Mouse (Mus musculus) midbrain, embryonic 13.5 days (tissue): ENCODE measurements around the gene Pik3r2. TPM values are rescaled to one million over a fixed set of nuclear protein-coding genes. Genes with fewer than 3 reads are reported as not detected.
A peak's percentile ranks its signal among the peaks of the same experiment; 100 is the strongest.

ENCODE experiments used
- ATAC-seq: fragments of 200-750 bp; cut with Nextera tagmentation; 2 replicates; pipeline ENCODE4 v1.8.0; 2017; ENCODE audit warnings: mild to moderate bottlenecking, moderate TSS enrichment, moderate library complexity
- H3K27ac ChIP-seq: fragments of 300-500 bp; sonication (generic); 2 replicates; pipeline ENCODE4 v1.5.1; 2015; ENCODE audit warnings: inconsistent platforms, mild to moderate bottlenecking, moderate library complexity
- H3K27me3 ChIP-seq: fragments of 300-500 bp; sonication (generic); 2 replicates; pipeline ENCODE4 v1.6.1; 2015; ENCODE audit warnings: mild to moderate bottlenecking, inconsistent platforms
- H3K36me3 ChIP-seq: fragments of 300-500 bp; sonication (generic); 2 replicates; pipeline ENCODE4 v1.6.1; 2015; ENCODE audit warnings: mild to moderate bottlenecking, inconsistent platforms
- H3K4me1 ChIP-seq: fragments of 300-500 bp; sonication (generic); replicated peaks from 2 replicates; pipeline ENCODE4 v1.6.1; 2015; ENCODE audit warnings: inconsistent platforms
- H3K4me2 ChIP-seq: fragments of 300-500 bp; sonication (generic); replicated peaks from 2 replicates; pipeline ENCODE4 v1.6.1; 2015; ENCODE audit warnings: moderate library complexity, mild to moderate bottlenecking, inconsistent platforms
- H3K4me3 ChIP-seq: fragments of 300-500 bp; sonication (generic); replicated peaks from 2 replicates; pipeline ENCODE4 v1.5.1; 2015; ENCODE audit warnings: mild to moderate bottlenecking, inconsistent platforms
- H3K9ac ChIP-seq: fragments of 300-500 bp; sonication (generic); replicated peaks from 2 replicates; pipeline ENCODE4 v1.6.1; 2015; ENCODE audit warnings: mild to moderate bottlenecking, inconsistent platforms
- H3K9me3 ChIP-seq: fragments of 300-500 bp; sonication (generic); 2 replicates; pipeline ENCODE4 v1.6.1; 2016; ENCODE audit warnings: mild to moderate bottlenecking, inconsistent platforms
- WGBS: fragments of 180-500 bp; shearing (Covaris S2); methylation state at CpG from one replicate; pipeline ENCODE4 v1.1.7; 2015; 5-methylcytosine and 5-hydroxymethylcytosine counted together
- microRNA-seq: library from miRNA; unstranded; fragments of <30 nt; microRNA quantifications from one replicate; pipeline ENCODE4, GENCODE M21; 2016
- polyA plus RNA-seq: library from polyadenylated mRNA; unstranded; fragments of >200 nt; fragmentation: Nextera tagmentation; extraction: Ambion mirVana; gene quantifications from 2 replicates; pipeline ENCODE4 v1.2.1, GENCODE M21; 2015

Pik3r2 gene
- polyA plus RNA-seq, 1 experiment from 2014 or later = 87.2 TPM

DNA sequence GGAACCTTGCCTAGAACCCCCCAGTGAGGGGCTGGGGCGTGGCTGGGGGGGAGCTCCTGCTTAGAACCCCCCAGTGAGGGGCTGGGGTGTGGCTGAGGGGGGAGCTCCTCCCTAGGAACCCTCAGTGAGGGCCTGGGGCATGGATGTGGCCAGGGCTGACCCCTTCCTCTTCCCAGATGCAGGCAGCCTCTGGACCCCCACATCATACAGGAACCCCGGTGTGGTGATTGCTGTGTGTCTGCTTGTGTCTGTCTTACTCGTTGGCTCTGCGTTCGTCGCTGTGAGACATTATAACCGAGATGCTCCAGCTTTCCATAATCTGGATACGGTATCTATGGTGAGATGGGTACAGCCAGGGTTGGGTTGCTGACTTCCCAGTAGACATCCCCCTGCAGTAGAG, 54.9 kb downstream of the Pik3r2 start:
- Histone ChIP-seq H3K27ac (no peak overlapping the region), H3K4me1 (no peaks in the 10 kb centered on the region), H3K9me3 (no peaks in the 10 kb centered on the region), H3K27me3 (peaks cover 23% of the 10 kb centered on the region), H3K4me3 (no peak overlapping the region), H3K9ac (0 out of 2 replicates have a peak overlapping the region, but pooled peaks have one; percentile 14), H3K4me2 (no peak overlapping the region), H3K36me3 (no peaks in the 10 kb centered on the region)
- whole genome bisulfite sequencing = 81% methylated on average over 8 of the region's 8 CpGs
- no peak for ATAC-seq

DNA sequence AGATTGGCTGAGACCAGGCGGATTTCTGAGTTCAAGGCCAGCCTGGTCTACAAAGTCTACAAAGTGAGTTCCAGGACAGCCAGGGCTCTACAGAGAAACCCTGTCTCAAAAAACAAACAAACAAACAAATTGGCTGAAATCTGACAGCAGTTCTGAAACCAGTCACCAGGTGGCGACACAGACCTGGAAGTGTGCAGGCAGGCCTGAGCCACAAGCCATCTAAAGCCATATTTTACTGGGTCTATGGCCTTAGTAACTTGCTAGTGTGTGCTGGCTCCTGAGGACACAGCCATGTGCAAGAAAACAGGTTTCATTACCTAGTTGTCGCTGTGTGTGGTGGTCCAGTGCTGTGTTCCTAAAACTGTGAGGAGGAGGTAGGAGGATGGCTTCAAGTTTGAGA, 55.8 kb downstream of the Pik3r2 start:
- ATAC-seq = peak; percentile 70
- no peaks in the 10 kb centered on the region for H3K36me3 ChIP-seq
- no peaks in the 10 kb centered on the region for H3K9me3 ChIP-seq
- 4% methylated on average over 3 of the region's 3 CpGs for WGBS
- H3K4me1 ChIP-seq = no peaks in the 10 kb centered on the region
- no peak overlapping the region for H3K9ac ChIP-seq
- no peak overlapping the region for H3K4me2 ChIP-seq
- H3K4me3 ChIP-seq = no peak overlapping the region
- peaks cover 14% of the 10 kb centered on the region; the same call in 1 of the 2 replicates for H3K27me3 ChIP-seq
- no peak overlapping the region for H3K27ac ChIP-seq

DNA sequence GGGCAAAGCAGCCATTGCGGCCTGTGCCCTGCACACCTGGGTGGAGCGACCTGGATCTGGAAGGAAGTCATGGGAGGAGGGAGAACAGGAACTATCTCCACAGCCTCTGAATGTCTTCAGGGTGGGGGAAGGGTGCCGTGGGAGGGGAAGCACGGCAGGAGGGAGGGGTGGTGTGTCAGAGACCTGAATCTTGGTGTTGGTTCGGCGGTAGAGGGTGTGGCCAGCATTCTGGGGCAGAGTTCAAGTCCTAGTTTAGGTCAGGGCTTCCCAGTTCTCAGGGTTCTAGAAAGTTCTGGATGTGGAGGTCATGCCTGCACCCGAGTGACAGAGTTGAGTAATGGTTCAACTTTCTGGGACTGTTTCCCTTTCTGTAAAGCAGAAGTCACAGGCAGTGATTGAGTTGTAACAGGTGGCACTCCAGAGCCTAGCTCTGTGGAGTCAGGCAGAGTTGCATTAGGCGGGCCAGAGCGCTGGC, 56.7 kb downstream of the Pik3r2 start:
- no peak for ATAC-seq
- H3K27ac ChIP-seq = no peak overlapping the region
- no peak overlapping the region for H3K4me3 ChIP-seq
- WGBS = 73% methylated on average over 9 of the region's 9 CpGs
- no peaks in the 10 kb centered on the region for H3K36me3 ChIP-seq
- peaks cover 14% of the 10 kb centered on the region; the same call in 1 of the 2 replicates for H3K27me3 ChIP-seq
- H3K9me3 ChIP-seq = no peaks in the 10 kb centered on the region
- H3K9ac ChIP-seq = no peak overlapping the region
- no peak overlapping the region for H3K4me2 ChIP-seq
- H3K4me1 ChIP-seq = no peaks in the 10 kb centered on the region

DNA sequence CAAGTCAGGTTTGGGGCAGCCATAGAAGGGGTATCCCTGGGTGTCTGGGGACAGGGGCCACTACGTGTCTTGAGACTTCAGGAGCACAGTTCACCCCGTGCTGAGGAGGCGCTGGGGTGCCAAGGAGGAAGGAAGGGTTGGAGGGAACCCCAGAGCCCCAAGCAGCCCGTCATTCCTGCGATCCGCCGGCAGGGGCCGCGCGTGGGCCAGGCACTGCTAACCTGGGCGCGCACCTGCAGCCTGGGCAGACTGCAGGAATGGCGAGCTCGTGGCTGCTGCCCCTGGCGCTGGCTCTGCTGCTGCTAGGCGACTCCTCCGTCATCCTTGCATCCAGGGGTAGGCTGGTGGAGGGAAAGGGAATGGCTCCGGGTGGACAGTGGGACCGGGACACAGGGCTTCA, 58.2 kb downstream of the Pik3r2 start, which contains the start of gene Gm3336:
Gene Gm3336, plus strand, starts transcription at position 247 of the 400 bp plus-strand sequence.
- Histone ChIP-seq H3K4me3 (no peak within 1 kb of the TSS), H3K27ac (no peak within 1 kb of the TSS), H3K27me3 (peaks cover 14% of the 10 kb centered on the region; the same call in 1 of the 2 replicates), H3K9me3 (no peaks in the 10 kb centered on the region), H3K36me3 (no peaks in the 10 kb centered on the region), H3K9ac (0 out of 2 replicates have a peak within 1 kb of the TSS, but pooled peaks have one; percentile 24), H3K4me1 (no peaks in the 10 kb centered on the region), H3K4me2 (0 out of 2 replicates have a peak within 1 kb of the TSS, but pooled peaks have one; percentile 21)
- peak; percentile 37 for ATAC-seq
- 2% methylated on average over 19 of the region's 19 CpGs for WGBS

Small RNA genes within 50 kb of the gene (microRNA-seq; reads per million reads assigned to microRNA genes)
- 0.62 reads per million for gene Mir7240

Other genes with a start within 250 kb of the Pik3r2 start
- gene Fkbp8, start 249.0 kb downstream of the Pik3r2 start, polyA plus RNA-seq = 370 and 392 TPM in 2 replicates
- 44.5 and 48.1 TPM in 2 replicates for gene Kxd1, start 248.8 kb downstream of the Pik3r2 start, polyA plus RNA-seq
- gene Ell, start 237.3 kb downstream of the Pik3r2 start, polyA plus RNA-seq = 17.8 and 18.0 TPM in 2 replicates
- gene Isyna1, start 182.3 kb downstream of the Pik3r2 start, polyA plus RNA-seq = 119 and 133 TPM in 2 replicates
- gene Ssbp4, start 167.8 kb downstream of the Pik3r2 start, polyA plus RNA-seq = 123 and 129 TPM in 2 replicates
- gene Lrrc25, start 160.6 kb downstream of the Pik3r2 start, polyA plus RNA-seq = 1.1 and 1.2 TPM in 2 replicates
- gene Gdf15, start 144.3 kb downstream of the Pik3r2 start, polyA plus RNA-seq = 0.30 TPM in 1 of 2 replicates, not detected in the other
- gene Pgpep1, start 116.3 kb downstream of the Pik3r2 start, polyA plus RNA-seq = 87.5 and 99.4 TPM in 2 replicates
- gene Lsm4, start 103.5 kb downstream of the Pik3r2 start, polyA plus RNA-seq = 176 and 201 TPM in 2 replicates
- gene Jund, start 77.8 kb downstream of the Pik3r2 start, polyA plus RNA-seq = 65.1 and 97.7 TPM in 2 replicates
- gene Iqcn, start 73.3 kb downstream of the Pik3r2 start, polyA plus RNA-seq = 0.07 and 0.08 TPM in 2 replicates
- not detected in 2 replicates for gene Gm3336, start 58.2 kb downstream of the Pik3r2 start, polyA plus RNA-seq
- 0.15 and 0.28 TPM in 2 replicates for gene Pde4c, start 53.0 kb downstream of the Pik3r2 start, polyA plus RNA-seq
- gene Rab3a, start 22.0 kb downstream of the Pik3r2 start, polyA plus RNA-seq = 261 and 275 TPM in 2 replicates
- 36.2 and 38.4 TPM in 2 replicates for gene Mpv17l2, start 15.8 kb downstream of the Pik3r2 start, polyA plus RNA-seq
- gene Mast3, start 28.3 kb upstream of the Pik3r2 start, polyA plus RNA-seq = 14.6 and 18.3 TPM in 2 replicates
- not detected in 2 replicates for gene Il12rb1, start 31.7 kb upstream of the Pik3r2 start, polyA plus RNA-seq
- gene Arrdc2, start 63.0 kb upstream of the Pik3r2 start, polyA plus RNA-seq = 7.7 and 10.5 TPM in 2 replicates
- 19.6 and 26.9 TPM in 2 replicates for gene Kcnn1, start 86.5 kb upstream of the Pik3r2 start, polyA plus RNA-seq
- 160 TPM in 2 replicates for gene Ccdc124, start 97.2 kb upstream of the Pik3r2 start, polyA plus RNA-seq
- gene Slc5a5, start 116.0 kb upstream of the Pik3r2 start, polyA plus RNA-seq = 0.67 and 0.73 TPM in 2 replicates
- gene Rpl18a, start 120.7 kb upstream of the Pik3r2 start, polyA plus RNA-seq = 2,682 and 2,717 TPM in 2 replicates
- gene Map1s, start 129.2 kb upstream of the Pik3r2 start, polyA plus RNA-seq = 61.0 and 62.5 TPM in 2 replicates